Mouse (Mus musculus): ENCODE data around the gene Pgbd1. TPM values are rescaled to one million over a fixed set of nuclear protein-coding genes. Genes with fewer than 3 reads are reported as not detected.
A peak's percentile ranks its signal among the peaks of the same experiment; 100 is the strongest.
"Not testable (repeated sequence)": the region's sequence is repeated elsewhere in the genome, so short reads cannot be mapped to it uniquely, and the experiment has no call there.

Pgbd1 gene
- polyA plus RNA-seq, 1 experiment from 2014 or later = 5.1 TPM

GRCm38 (mm10) chr13:21408805-21409459 is 31.9 kb downstream of the Pgbd1 start:
- Histone ChIP-seq H3K27me3 (ENCODE audit: low read depth, poor library complexity, severe bottlenecking) (peaks cover 4% of the 10 kb centered on the region; the same call in 1 of the 2 replicates), H3K4me3 (peak overlapping the region; percentile 60), H3K4me1 (peaks cover 17% of the 10 kb centered on the region), H3K27ac (replicated peaks) (peak overlapping the region; percentile 87), H3K36me3 (no peaks in the 10 kb centered on the region), H3K9me3 (replicated peaks) (no peaks in the 10 kb centered on the region)
- no peak for DNase-seq (ENCODE audit: low spot score)
- 54% methylated on average over 11 of the region's 11 CpGs for WGBS

- H3K4me3 ChIP-seq = peak overlapping the region; percentile 60
- peak; percentile 77 for DNase-seq (ENCODE audit: low spot score)
- H3K4me1 ChIP-seq = peaks cover 17% of the 10 kb centered on the region
- H3K9me3 ChIP-seq (replicated peaks) = no peaks in the 10 kb centered on the region
- peaks cover 4% of the 10 kb centered on the region; the same call in 1 of the 2 replicates for H3K27me3 ChIP-seq (ENCODE audit: low read depth, poor library complexity, severe bottlenecking)
- no peaks in the 10 kb centered on the region for H3K36me3 ChIP-seq
- H3K27ac ChIP-seq (replicated peaks) = peak overlapping the region; percentile 87
- WGBS = 4% methylated on average over 27 of the region's 27 CpGs
These were observed 32.7 kb downstream of the Pgbd1 start for GRCm38 (mm10) chr13:21407969-21408804.

GRCm38 (mm10) chr13:21407341-21407740 is 33.5 kb downstream of the Pgbd1 start:
- H3K27me3 ChIP-seq (ENCODE audit: low read depth, poor library complexity, severe bottlenecking) = peaks cover 4% of the 10 kb centered on the region; the same call in 1 of the 2 replicates
- 79% methylated on average over 11 of the region's 11 CpGs for WGBS
- DNase-seq (ENCODE audit: low spot score) = no peak
- no peak overlapping the region; the same call in 1 of the 2 replicates for H3K27ac ChIP-seq (replicated peaks)
- peaks cover 17% of the 10 kb centered on the region for H3K4me1 ChIP-seq
- H3K36me3 ChIP-seq = no peaks in the 10 kb centered on the region
- no peaks in the 10 kb centered on the region for H3K9me3 ChIP-seq (replicated peaks)
- peak overlapping the region; percentile 60; the same call in 1 of the 2 replicates for H3K4me3 ChIP-seq

GRCm38 (mm10) chr13:21402848-21403247 is 38.0 kb downstream of the Pgbd1 start:
- Histone ChIP-seq H3K27me3 (ENCODE audit: low read depth, poor library complexity, severe bottlenecking) (peaks cover 4% of the 10 kb centered on the region; the same call in 1 of the 2 replicates), H3K9me3 (replicated peaks) (no peaks in the 10 kb centered on the region), H3K4me1 (peaks cover 21% of the 10 kb centered on the region), H3K27ac (replicated peaks) (peak overlapping the region; percentile 93), H3K36me3 (peaks cover 24% of the 10 kb centered on the region), H3K4me3 (peak overlapping the region; percentile 88)
- WGBS = 0% methylated on average over 2 of the region's 2 CpGs
- DNase-seq (ENCODE audit: low spot score) = no peak

- peaks cover 4% of the 10 kb centered on the region; the same call in 1 of the 2 replicates for H3K27me3 ChIP-seq (ENCODE audit: low read depth, poor library complexity, severe bottlenecking)
- peak; percentile 84 for DNase-seq (ENCODE audit: low spot score)
- H3K36me3 ChIP-seq = peaks cover 28% of the 10 kb centered on the region
- under 1% methylated on average over 35 of the region's 35 CpGs for WGBS
- no peaks in the 10 kb centered on the region for H3K9me3 ChIP-seq (replicated peaks)
- peak within 1 kb of the TSS; percentile 88 for H3K4me3 ChIP-seq
- H3K4me1 ChIP-seq = peaks cover 17% of the 10 kb centered on the region
- H3K27ac ChIP-seq (replicated peaks) = peak within 1 kb of the TSS; percentile 93
These were observed 38.5 kb downstream of the Pgbd1 start, which contains the start of gene Zkscan3 for GRCm38 (mm10) chr13:21402287-21402846. TSS of gene Zkscan3 (minus strand) at chr13:21402755.

- peak; percentile 13 for DNase-seq (ENCODE audit: low spot score)
- Histone ChIP-seq H3K4me3 (peak overlapping the region; percentile 88), H3K9me3 (replicated peaks) (no peaks in the 10 kb centered on the region), H3K27me3 (ENCODE audit: low read depth, poor library complexity, severe bottlenecking) (no peaks in the 10 kb centered on the region; the same call in 1 of the 2 replicates), H3K27ac (replicated peaks) (peak overlapping the region; percentile 93), H3K4me1 (peaks cover 17% of the 10 kb centered on the region), H3K36me3 (peaks cover 34% of the 10 kb centered on the region)
- 13% methylated on average over 12 of the region's 12 CpGs for WGBS
These were observed 39.1 kb downstream of the Pgbd1 start for GRCm38 (mm10) chr13:21401636-21402286.

- no peaks in the 10 kb centered on the region; the same call in 1 of the 2 replicates for H3K27me3 ChIP-seq (ENCODE audit: low read depth, poor library complexity, severe bottlenecking)
- H3K4me1 ChIP-seq = peaks cover 17% of the 10 kb centered on the region
- no peaks in the 10 kb centered on the region for H3K9me3 ChIP-seq (replicated peaks)
- peak overlapping the region; percentile 88 for H3K4me3 ChIP-seq
- peaks cover 40% of the 10 kb centered on the region for H3K36me3 ChIP-seq
- no peak for DNase-seq (ENCODE audit: low spot score)
- WGBS = 87% methylated on average over 3 of the region's 3 CpGs
- H3K27ac ChIP-seq (replicated peaks) = no peak overlapping the region
These were observed 39.7 kb downstream of the Pgbd1 start for GRCm38 (mm10) chr13:21401166-21401565.

- no peak for DNase-seq (ENCODE audit: low spot score)
- Histone ChIP-seq H3K9me3 (replicated peaks) (0 out of 2 replicates have a peak, but pooled peaks cover 2% of the 10 kb centered on the region), H3K36me3 (peaks cover 77% of the 10 kb centered on the region), H3K27me3 (ENCODE audit: low read depth, poor library complexity, severe bottlenecking) (no peaks in the 10 kb centered on the region), H3K4me1 (peaks cover 17% of the 10 kb centered on the region), H3K27ac (replicated peaks) (no peak overlapping the region), H3K4me3 (no peak overlapping the region)
- 91% methylated on average over 2 of the region's 2 CpGs for WGBS
These were observed 43.4 kb downstream of the Pgbd1 start for GRCm38 (mm10) chr13:21397486-21397885.

GRCm38 (mm10) chr13:21396048-21396447 is 44.8 kb downstream of the Pgbd1 start:
- not testable (repeated sequence) for H3K9me3 ChIP-seq (replicated peaks); DNase-seq (ENCODE audit: low spot score); H3K27ac ChIP-seq (replicated peaks); H3K4me3 ChIP-seq; H3K27me3 ChIP-seq (ENCODE audit: low read depth, poor library complexity, severe bottlenecking); H3K4me1 ChIP-seq
- peaks cover 91% of the 10 kb centered on the region for H3K36me3 ChIP-seq
- WGBS = 93% methylated on average over 18 of the region's 18 CpGs

- WGBS = 96% methylated on average over 6 of the region's 6 CpGs
- H3K36me3 ChIP-seq = peaks cover 91% of the 10 kb centered on the region
These were observed 45.2 kb downstream of the Pgbd1 start for GRCm38 (mm10) chr13:21395623-21396022.

GRCm38 (mm10) chr13:21395211-21395610 is 45.6 kb downstream of the Pgbd1 start:
- 98% methylated on average over 1 of the region's 1 CpGs for WGBS
- Histone ChIP-seq H3K4me3 (no peak overlapping the region), H3K27ac (replicated peaks) (no peak overlapping the region), H3K9me3 (replicated peaks) (0 out of 2 replicates have a peak, but pooled peaks cover 3% of the 10 kb centered on the region), H3K27me3 (ENCODE audit: low read depth, poor library complexity, severe bottlenecking) (no peaks in the 10 kb centered on the region), H3K36me3 (peaks cover 91% of the 10 kb centered on the region), H3K4me1 (no peaks in the 10 kb centered on the region; the same call in 1 of the 2 replicates)
- DNase-seq (ENCODE audit: low spot score) = no peak

More at GRCm38 (mm10) chr13:21395623-21396022, 45.2 kb downstream of the Pgbd1 start:
- Histone ChIP-seq H3K27me3 (ENCODE audit: low read depth, poor library complexity, severe bottlenecking) (no peaks in the 10 kb centered on the region), H3K9me3 (replicated peaks) (0 out of 2 replicates have a peak, but pooled peaks cover 3% of the 10 kb centered on the region), H3K27ac (replicated peaks) (no peak overlapping the region), H3K4me3 (no peak overlapping the region), H3K4me1 (peaks cover 4% of the 10 kb centered on the region)
- DNase-seq (ENCODE audit: low spot score) = no peak

GRCm38 (mm10) chr13:21377773-21378172 is 63.1 kb downstream of the Pgbd1 start:
- Histone ChIP-seq H3K9me3 (replicated peaks) (no peaks in the 10 kb centered on the region), H3K36me3 (peaks cover 6% of the 10 kb centered on the region; the same call in 1 of the 2 replicates), H3K27me3 (ENCODE audit: low read depth, poor library complexity, severe bottlenecking) (no peaks in the 10 kb centered on the region), H3K4me3 (no peak overlapping the region), H3K27ac (replicated peaks) (no peak overlapping the region), H3K4me1 (no peaks in the 10 kb centered on the region)
- whole genome bisulfite sequencing = 88% methylated on average over 2 of the region's 2 CpGs
- DNase-seq (ENCODE audit: low spot score) = no peak
